Mouse (Mus musculus): ENCODE data around the gene Rpn2.

- TF ChIP-seq EP300 (IDR thresholded peaks at IDR 0.05; ENCODE audit: low read depth) (no peak), CTCF (IDR thresholded peaks at IDR 0.05; ENCODE audit: low read depth) (no peak)
Observed at GRCm38 (mm10) chr2:157317220-157317619, 38.4 kb downstream of the Rpn2 start.

All from heart, postnatal 0 days (tissue).